Mouse (Mus musculus): ENCODE data around the gene Tm6sf1. TPM values are rescaled to one million over a fixed set of nuclear protein-coding genes. Genes with fewer than 3 reads are reported as not detected.
"Not testable (repeated sequence)": the region's sequence is repeated elsewhere in the genome, so short reads cannot be mapped to it uniquely, and the experiment has no call there.

Tm6sf1 gene
- 6.9 and 7.5 TPM in 2 replicates for polyA plus RNA-seq (2015; fragmentation: Nextera tagmentation; extraction: Ambion mirVana)

GRCm38 (mm10) chr7:81858968-81859721 is at the start of gene Tm6sf1:
Gene Tm6sf1 (plus strand): TSS chr7:81859001.
- WGBS (ENCODE audit: insufficient replicate concordance), result under 1% methylated on average over 64 of the region's 64 CpGs
- Histone ChIP-seq H3K27ac (peak within 1 kb of the TSS; percentile 53), H3K9me3 (replicated peaks) (no peaks in the 10 kb centered on the region), H3K4me3 (replicated peaks) (peak within 1 kb of the TSS; percentile 61), H3K4me1 (replicated peaks) (peaks cover 30% of the 10 kb centered on the region), H3K9ac (peak within 1 kb of the TSS; percentile 50), H3K27me3 (peaks cover 78% of the 10 kb centered on the region), H3K4me2 (peak within 1 kb of the TSS; percentile 71), H3K36me3 (no peaks in the 10 kb centered on the region)
- DNase-seq (no peak), ATAC-seq (ENCODE audit: low read depth) (peak; percentile 32; the same call in 1 of the 2 replicates)

- ATAC-seq (ENCODE audit: low read depth) (no peak), DNase-seq (no peak)
- H3K4me2 ChIP-seq, result no peak overlapping the region
- H3K9me3 ChIP-seq (replicated peaks), result no peaks in the 10 kb centered on the region
- no peaks in the 10 kb centered on the region for H3K27me3 ChIP-seq
- no peak overlapping the region for H3K4me3 ChIP-seq (replicated peaks)
- H3K9ac ChIP-seq, result no peak overlapping the region
- H3K4me1 ChIP-seq (replicated peaks), result peaks cover 42% of the 10 kb centered on the region
- no peak overlapping the region for H3K27ac ChIP-seq
- 45% methylated on average over 3 of the region's 3 CpGs for WGBS (ENCODE audit: insufficient replicate concordance)
- 0 out of 2 replicates have a peak, but pooled peaks cover 3% of the 10 kb centered on the region for H3K36me3 ChIP-seq
Measured at GRCm38 (mm10) chr7:81824906-81825305, 33.9 kb upstream of the Tm6sf1 start.

GRCm38 (mm10) chr7:81825381-81825780 is 33.4 kb upstream of the Tm6sf1 start:
- no peak overlapping the region for H3K9ac ChIP-seq
- H3K36me3 ChIP-seq, result 0 out of 2 replicates have a peak, but pooled peaks cover 3% of the 10 kb centered on the region
- 61% methylated on average over 3 of the region's 3 CpGs for WGBS (ENCODE audit: insufficient replicate concordance)
- no peaks in the 10 kb centered on the region for H3K27me3 ChIP-seq
- H3K4me2 ChIP-seq, result no peak overlapping the region
- no peaks in the 10 kb centered on the region for H3K9me3 ChIP-seq (replicated peaks)
- DNase-seq (no peak), ATAC-seq (ENCODE audit: low read depth) (no peak)
- peaks cover 45% of the 10 kb centered on the region for H3K4me1 ChIP-seq (replicated peaks)
- H3K27ac ChIP-seq, result no peak overlapping the region
- H3K4me3 ChIP-seq (replicated peaks), result no peak overlapping the region

GRCm38 (mm10) chr7:81827806-81828667 is 30.8 kb upstream of the Tm6sf1 start:
- ATAC-seq (ENCODE audit: low read depth) (0 out of 2 replicates have a peak, but pooled peaks have one; percentile 2), DNase-seq (no peak)
- Histone ChIP-seq H3K4me3 (replicated peaks) (peak overlapping the region; percentile 81), H3K4me2 (peak overlapping the region; percentile 80), H3K27me3 (no peaks in the 10 kb centered on the region), H3K27ac (peak overlapping the region; percentile 87), H3K4me1 (replicated peaks) (peaks cover 45% of the 10 kb centered on the region), H3K36me3 (0 out of 2 replicates have a peak, but pooled peaks cover 3% of the 10 kb centered on the region), H3K9me3 (replicated peaks) (no peaks in the 10 kb centered on the region), H3K9ac (peak overlapping the region; percentile 87)
- WGBS (ENCODE audit: insufficient replicate concordance), result 17% methylated on average over 17 of the region's 17 CpGs

- 0 out of 2 replicates have a peak, but pooled peaks cover 3% of the 10 kb centered on the region for H3K36me3 ChIP-seq
- H3K9me3 ChIP-seq (replicated peaks), result no peaks in the 10 kb centered on the region
- peak overlapping the region; percentile 87 for H3K9ac ChIP-seq
- H3K27ac ChIP-seq, result peak overlapping the region; percentile 87
- WGBS (ENCODE audit: insufficient replicate concordance), result under 1% methylated on average over 78 of the region's 91 CpGs
- peaks cover 42% of the 10 kb centered on the region for H3K4me1 ChIP-seq (replicated peaks)
- H3K4me3 ChIP-seq (replicated peaks), result peak overlapping the region; percentile 81
- peak; percentile 66 for ATAC-seq (ENCODE audit: low read depth)
- H3K27me3 ChIP-seq, result no peaks in the 10 kb centered on the region
- peak overlapping the region; percentile 80 for H3K4me2 ChIP-seq
- DNase-seq, result peak; percentile 38
Measured at GRCm38 (mm10) chr7:81828681-81829378, 30.0 kb upstream of the Tm6sf1 start.

GRCm38 (mm10) chr7:81829379-81829894 is 29.4 kb upstream of the Tm6sf1 start, which contains the start of gene Btbd1:
Gene Btbd1 (minus strand): TSS chr7:81829431.
- Histone ChIP-seq H3K27me3 (no peaks in the 10 kb centered on the region), H3K4me2 (peak within 1 kb of the TSS; percentile 80), H3K36me3 (no peaks in the 10 kb centered on the region), H3K27ac (peak within 1 kb of the TSS; percentile 87), H3K9ac (peak within 1 kb of the TSS; percentile 87), H3K4me3 (replicated peaks) (peak within 1 kb of the TSS; percentile 81), H3K9me3 (replicated peaks) (no peaks in the 10 kb centered on the region), H3K4me1 (replicated peaks) (peaks cover 42% of the 10 kb centered on the region)
- ATAC-seq (ENCODE audit: low read depth) (peak; percentile 89), DNase-seq (peak; percentile 73)
- under 1% methylated on average over 58 of the region's 58 CpGs for WGBS (ENCODE audit: insufficient replicate concordance)

GRCm38 (mm10) chr7:81834847-81835246 is 24.0 kb upstream of the Tm6sf1 start:
- ATAC-seq (ENCODE audit: low read depth) (no peak), DNase-seq (no peak)
- Histone ChIP-seq H3K9me3 (replicated peaks) (no peaks in the 10 kb centered on the region), H3K36me3 (no peaks in the 10 kb centered on the region), H3K4me1 (replicated peaks) (peaks cover 3% of the 10 kb centered on the region), H3K27me3 (no peaks in the 10 kb centered on the region), H3K9ac (no peak overlapping the region), H3K4me3 (replicated peaks) (no peak overlapping the region), H3K27ac (no peak overlapping the region), H3K4me2 (no peak overlapping the region)

- DNase-seq, result no peak
- WGBS (ENCODE audit: insufficient replicate concordance), result 68% methylated on average over 5 of the region's 5 CpGs
Measured at GRCm38 (mm10) chr7:81835430-81835829, 23.4 kb upstream of the Tm6sf1 start.

GRCm38 (mm10) chr7:81837771-81838170 is 21.0 kb upstream of the Tm6sf1 start:
- not testable (repeated sequence) for ATAC-seq (ENCODE audit: low read depth); H3K27me3 ChIP-seq; DNase-seq; H3K27ac ChIP-seq; H3K9ac ChIP-seq; H3K4me2 ChIP-seq; H3K36me3 ChIP-seq; H3K9me3 ChIP-seq (replicated peaks); H3K4me3 ChIP-seq (replicated peaks); H3K4me1 ChIP-seq (replicated peaks)
- WGBS (ENCODE audit: insufficient replicate concordance), result 72% methylated on average over 5 of the region's 5 CpGs

More at GRCm38 (mm10) chr7:81835430-81835829, 23.4 kb upstream of the Tm6sf1 start:
- no peak overlapping the region for H3K4me3 ChIP-seq (replicated peaks)
- no peak overlapping the region for H3K4me2 ChIP-seq
- no peak overlapping the region for H3K9ac ChIP-seq
- H3K4me1 ChIP-seq (replicated peaks), result no peaks in the 10 kb centered on the region
- H3K9me3 ChIP-seq (replicated peaks), result no peaks in the 10 kb centered on the region
- no peak for ATAC-seq (ENCODE audit: low read depth)
- H3K27ac ChIP-seq, result no peak overlapping the region
- H3K36me3 ChIP-seq, result no peaks in the 10 kb centered on the region
- H3K27me3 ChIP-seq, result no peaks in the 10 kb centered on the region

- Histone ChIP-seq H3K4me3 (replicated peaks) (no peak overlapping the region), H3K9ac (no peak overlapping the region), H3K4me2 (no peak overlapping the region), H3K27me3 (no peaks in the 10 kb centered on the region), H3K36me3 (no peaks in the 10 kb centered on the region), H3K27ac (no peak overlapping the region), H3K9me3 (replicated peaks) (no peaks in the 10 kb centered on the region), H3K4me1 (replicated peaks) (no peaks in the 10 kb centered on the region)
- 44% methylated on average over 6 of the region's 6 CpGs for WGBS (ENCODE audit: insufficient replicate concordance)
- DNase-seq (no peak), ATAC-seq (ENCODE audit: low read depth) (no peak)
Measured at GRCm38 (mm10) chr7:81839746-81840145, 19.1 kb upstream of the Tm6sf1 start.
